Mouse (Mus musculus) brain, embryonic 14.5 days (tissue): Measurements from ENCODE around the gene Clstn3.

Source experiments
- CTCF ChIP-seq: fragments of 200-500 bp; IDR thresholded peaks from 2 replicates; pipeline ENCODE4 v1.5.1; 2012; ENCODE audit warnings: inconsistent platforms, mild to moderate bottlenecking, moderate library complexity, borderline replicate concordance; ENCODE audit not compliant: insufficient read depth, insufficient read length; ENCODE audit errors: extremely low read depth
- POLR2A ChIP-seq: fragments of 200-500 bp; IDR thresholded peaks from 2 replicates; pipeline ENCODE4 v1.6.1; 2012; ENCODE audit warnings: mild to moderate bottlenecking, inconsistent platforms, borderline replicate concordance; ENCODE audit not compliant: poor library complexity, insufficient read depth, insufficient read length, severe bottlenecking; ENCODE audit errors: extremely low read depth

DNA sequence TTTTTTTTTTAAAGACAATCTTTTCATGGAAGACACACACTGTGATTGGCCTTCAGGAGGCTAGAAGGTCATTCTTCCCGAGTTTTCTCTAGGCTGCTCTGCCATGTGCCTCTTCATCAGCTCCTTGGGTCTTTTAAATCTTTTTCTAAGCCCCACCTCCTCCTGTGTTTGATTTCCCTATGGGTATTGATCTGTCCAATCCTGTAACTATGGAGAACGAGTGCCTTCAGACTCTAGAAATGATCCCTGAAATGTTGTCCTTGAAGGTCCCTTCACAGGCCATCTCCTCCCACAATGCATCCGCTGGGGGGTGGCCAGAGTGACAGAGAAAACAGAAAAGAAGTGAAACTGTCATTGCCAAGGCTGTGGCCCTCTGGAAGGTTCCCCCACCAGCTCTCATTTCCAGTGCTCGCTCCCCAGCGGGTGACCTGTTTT lies 12.6 kb upstream of the Clstn3 start:
- TF ChIP-seq POLR2A (no peak), CTCF (no peak)
